10 mouse cellular contexts compared by ENCODE assay signal in the genomic region with DNA sequence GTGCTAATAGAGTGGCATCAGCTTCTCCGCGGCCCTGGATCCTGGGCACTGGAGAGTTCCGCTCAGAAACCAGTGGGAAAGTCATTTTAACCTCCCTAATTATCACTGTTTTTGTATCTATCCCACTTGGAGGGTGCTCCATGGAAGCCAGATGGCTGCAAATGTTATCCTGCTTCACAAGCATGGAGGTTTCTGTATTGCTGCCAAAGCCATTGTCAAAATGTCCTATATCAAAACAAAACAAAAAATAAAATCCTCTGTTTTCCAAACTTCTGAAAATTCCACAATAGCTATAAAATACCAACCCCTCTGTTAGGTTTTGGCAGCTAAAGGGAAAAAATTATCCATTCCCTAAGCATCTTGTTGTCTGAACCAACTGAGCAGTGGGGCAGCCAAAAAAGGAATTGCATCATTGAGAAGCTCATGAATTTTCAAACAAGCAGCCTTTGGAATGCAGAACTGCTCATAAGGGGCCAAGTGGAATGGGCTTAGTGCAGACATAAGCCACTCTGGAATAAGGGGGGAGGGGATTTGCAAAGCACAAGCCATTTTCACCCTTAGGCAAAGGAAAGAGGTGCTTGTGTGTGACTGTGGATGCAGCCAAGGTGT.
DNase-seq lines count a peak whose midpoint lies in the region; ATAC-seq lines count a peak whose summit lies in the region.
"Had no signal": no experiment of that assay in that cellular context is flagged by ENCODE, and none has a peak within 500 bp of the region (broad histone marks: within the 10 kb centered on the region; RNA-seq: fewer than 3 reads in every experiment).

No protein-coding gene starts in this region.

- no peaks in the 10 kb centered on the region for H3K27me3 ChIP-seq in midbrain, embryonic 16.5 days (ENCODE audit: control insufficient read depth, insufficient read depth, low read depth, low read length)
- H3K27me3 ChIP-seq: limb, embryonic 15.5 days had no signal

- no peaks in the 10 kb centered on the region for H3K9me3 ChIP-seq in midbrain, embryonic 16.5 days (replicated peaks; ENCODE audit: control insufficient read depth, low read length, poor library complexity, severe bottlenecking)
- H3K9me3 ChIP-seq: G1E; limb, embryonic 15.5 days had no signal

- peak; percentile 90 for ATAC-seq in midbrain, embryonic 16.5 days
- no peak for ATAC-seq in activated CD4-positive, CD25-positive, alpha-beta regulatory T cell, adult 4 months

- H3K27ac ChIP-seq in midbrain, embryonic 16.5 days (ENCODE audit: low read length) = peak overlapping the region; percentile 19; the same call in 1 of the 2 replicates
- H3K27ac ChIP-seq: limb, embryonic 15.5 days had no signal

- H3K4me3 ChIP-seq in midbrain, embryonic 16.5 days (ENCODE audit: low read depth, low read length) = no peak overlapping the region
- H3K4me3 ChIP-seq: limb, embryonic 15.5 days had no signal

- no peak overlapping the region for H3K4me2 ChIP-seq in midbrain, embryonic 16.5 days (ENCODE audit: low read length)
- H3K4me2 ChIP-seq: limb, embryonic 15.5 days had no signal

- H3K36me3 ChIP-seq in midbrain, embryonic 16.5 days (ENCODE audit: control insufficient read depth, insufficient read depth, low read length) = no peaks in the 10 kb centered on the region
- H3K36me3 ChIP-seq: G1E; limb, embryonic 15.5 days had no signal

- no peaks in the 10 kb centered on the region for H3K4me1 ChIP-seq in midbrain, embryonic 16.5 days (ENCODE audit: control insufficient read depth, insufficient read depth, low read length)

- DNase-seq in kidney, postnatal 14 days = peak; percentile 21
- no peak for DNase-seq in kidney, adult 11 months
- peak; percentile 54 to 74 for DNase-seq in cerebellum, postnatal 14 days
- peak; percentile 56 to 87 for DNase-seq in layer of hippocampus, adult 18-20 months (ENCODE audit: low spot score in 2 of 2)
- no peak for DNase-seq in testis, postnatal 14 days (ENCODE audit: low spot score)
- DNase-seq in thymus, postnatal 10 days (ENCODE audit: low spot score in 2 of 2) = no peak

- WGBS in midbrain, embryonic 16.5 days = 27% methylated on average over 3 of the region's 3 CpGs

- no peak overlapping the region for H3K9ac ChIP-seq in midbrain, embryonic 16.5 days (ENCODE audit: low read depth, low read length)
- H3K9ac ChIP-seq: limb, embryonic 15.5 days had no signal

Comparison
In these comparisons a context has a peak if more than half of its experiments do, and no peak if none do; other contexts are left out.
1. DNase-seq: peak in kidney, postnatal 14 days (single experiment), cerebellum, postnatal 14 days (2 of 2) and layer of hippocampus, adult 18-20 months (2 of 2); none in kidney, adult 11 months (single experiment), testis, postnatal 14 days (single experiment) and thymus, postnatal 10 days (0 of 2).